Mouse (Mus musculus) intestine, embryonic 16.5 days (tissue): ENCODE data around the gene Shisa4. TPM values are rescaled to one million over a fixed set of nuclear protein-coding genes. Genes with fewer than 3 reads are reported as not detected.
A peak's percentile ranks its signal among the peaks of the same experiment; 100 is the strongest.
"Not testable (repeated sequence)": the region's sequence is repeated elsewhere in the genome, so short reads cannot be mapped to it uniquely, and the experiment has no call there.

Experiments used
- ATAC-seq: fragments of 200-750 bp; cut with Nextera tagmentation; 2 replicates; pipeline ENCODE4 v1.8.0; 2017; ENCODE audit warnings: moderate TSS enrichment, moderate library complexity
- H3K27ac ChIP-seq: fragments of 300-500 bp; sonication (generic); 2 replicates; pipeline ENCODE4 v1.5.1; 2014; ENCODE audit warnings: mild to moderate bottlenecking, low read length
- H3K27me3 ChIP-seq: fragments of 300-500 bp; sonication (generic); replicated peaks from 2 replicates; pipeline ENCODE4 v1.6.1; 2014; ENCODE audit warnings: low read length, control low read depth, mixed read lengths; ENCODE audit not compliant: control insufficient read depth, insufficient read depth
- H3K36me3 ChIP-seq: fragments of 300-500 bp; sonication (generic); 2 replicates; pipeline ENCODE4 v1.6.1; 2014; ENCODE audit warnings: low read length, control low read depth; ENCODE audit not compliant: control insufficient read depth, insufficient read depth
- H3K4me1 ChIP-seq: fragments of 300-500 bp; sonication (generic); 2 replicates; pipeline ENCODE4 v1.6.1; 2014; ENCODE audit warnings: low read length, control low read depth, mixed read lengths; ENCODE audit not compliant: control insufficient read depth, insufficient read depth
- H3K4me2 ChIP-seq: fragments of 300-500 bp; sonication (generic); 2 replicates; pipeline ENCODE4 v1.6.1; 2014; ENCODE audit warnings: low read depth, low read length, control low read depth
- H3K4me3 ChIP-seq: fragments of 300-500 bp; sonication (generic); 2 replicates; pipeline ENCODE4 v1.5.1; 2014; ENCODE audit warnings: mild to moderate bottlenecking, low read length
- H3K9ac ChIP-seq: fragments of 300-500 bp; sonication (generic); 2 replicates; pipeline ENCODE4 v1.6.1; 2014; ENCODE audit warnings: low read depth, low read length
- H3K9me3 ChIP-seq: fragments of 300-500 bp; sonication (generic); 2 replicates; pipeline ENCODE4 v1.6.1; 2016; ENCODE audit warnings: low read length, control low read depth; ENCODE audit not compliant: control insufficient read depth
- WGBS: fragments of 180-500 bp; shearing (Covaris S2); extraction: QIAGEN DNeasy Blood & Tissue Kit; methylation state at CpG from one replicate; pipeline ENCODE4 v1.1.7; 2014; 5-methylcytosine and 5-hydroxymethylcytosine counted together
- polyA plus RNA-seq: library from polyadenylated mRNA; unstranded; fragments of >200 nt; fragmentation: Nextera tagmentation; extraction: Ambion mirVana; gene quantifications from 2 replicates; pipeline ENCODE4 v1.2.1, GENCODE M21; 2015

Gene Shisa4
- polyA plus RNA-seq, 1 experiment from 2014 or later = 22.4 TPM

- Histone ChIP-seq H3K4me3 (no peak overlapping the region), H3K4me1 (no peaks in the 10 kb centered on the region), H3K27ac (no peak overlapping the region), H3K9ac (no peak overlapping the region), H3K9me3 (no peaks in the 10 kb centered on the region), H3K27me3 (no peaks in the 10 kb centered on the region), H3K4me2 (no peak overlapping the region), H3K36me3 (peaks cover 33% of the 10 kb centered on the region; the same call in 1 of the 2 replicates)
- 88% methylated on average over 9 of the region's 9 CpGs for WGBS
- ATAC-seq = no peak
These were observed 10.1 kb upstream of the Shisa4 start for GRCm38 (mm10) chr1:135385161-135385560.

DNA sequence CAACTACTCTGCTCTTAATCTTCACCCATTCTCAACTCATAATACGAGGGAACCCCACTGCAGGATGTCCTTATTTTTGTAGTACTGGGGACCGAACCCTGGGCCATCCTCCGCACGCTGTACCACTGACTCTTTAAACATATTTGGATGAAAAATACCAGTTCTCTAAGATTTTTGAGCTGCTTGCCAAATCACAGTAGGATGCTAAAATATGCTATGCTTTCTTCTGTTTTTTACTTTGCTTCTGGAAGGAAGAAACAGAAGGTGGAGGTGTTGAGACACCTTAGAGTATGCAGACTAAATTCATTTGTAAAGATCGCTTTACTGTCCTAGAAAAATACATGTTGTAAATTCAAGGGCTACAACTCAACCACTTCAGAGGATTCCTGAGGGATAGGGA is 9.1 kb upstream of the Shisa4 start:
- Histone ChIP-seq H3K4me2 (no peak overlapping the region), H3K4me1 (no peaks in the 10 kb centered on the region), H3K27ac (no peak overlapping the region), H3K4me3 (no peak overlapping the region), H3K9me3 (no peaks in the 10 kb centered on the region), H3K27me3 (no peaks in the 10 kb centered on the region), H3K9ac (no peak overlapping the region), H3K36me3 (peaks cover 28% of the 10 kb centered on the region; the same call in 1 of the 2 replicates)
- ATAC-seq = no peak
- 96% methylated on average over 5 of the region's 5 CpGs for WGBS

DNA sequence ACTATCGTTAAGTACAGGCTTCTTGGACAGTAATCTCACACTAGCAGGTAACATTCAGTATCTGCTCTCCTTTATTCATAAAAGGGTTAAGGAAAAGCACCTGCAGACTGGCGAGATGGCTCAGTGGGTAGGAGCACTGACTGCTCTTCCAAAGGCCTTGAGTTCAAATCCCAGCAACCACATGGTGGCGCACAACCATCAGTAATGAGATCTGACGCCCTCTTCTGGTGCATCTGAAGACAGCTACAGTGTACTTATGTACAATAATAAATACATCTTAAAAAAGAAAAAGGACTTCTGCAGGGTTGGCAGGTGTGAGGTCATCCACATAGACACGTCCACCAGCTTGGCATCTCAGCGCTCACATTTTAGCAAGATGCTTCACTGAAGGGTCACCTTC is 6.5 kb upstream of the Shisa4 start:
- not testable (repeated sequence) for H3K27ac ChIP-seq

GRCm38 (mm10) chr1:135380071-135380991 is 5.3 kb upstream of the Shisa4 start:
- no peak for ATAC-seq
- H3K9me3 ChIP-seq = no peaks in the 10 kb centered on the region
- peaks cover 9% of the 10 kb centered on the region; the same call in 1 of the 2 replicates for H3K36me3 ChIP-seq
- H3K27ac ChIP-seq = no peak overlapping the region
- H3K4me2 ChIP-seq = no peak overlapping the region
- H3K4me3 ChIP-seq = no peak overlapping the region
- WGBS = 72% methylated on average over 15 of the region's 15 CpGs
- H3K27me3 ChIP-seq = no peaks in the 10 kb centered on the region
- H3K9ac ChIP-seq = no peak overlapping the region
- 0 out of 2 replicates have a peak, but pooled peaks cover 1% of the 10 kb centered on the region for H3K4me1 ChIP-seq

More for the DNA sequence above, 6.5 kb upstream of the Shisa4 start:
- not testable (repeated sequence) for H3K27me3 ChIP-seq, H3K9ac ChIP-seq, H3K4me3 ChIP-seq, H3K9me3 ChIP-seq, H3K4me1 ChIP-seq, ATAC-seq, H3K4me2 ChIP-seq
- peaks cover 20% of the 10 kb centered on the region; the same call in 1 of the 2 replicates for H3K36me3 ChIP-seq
- 62% methylated on average over 6 of the region's 6 CpGs for WGBS

DNA sequence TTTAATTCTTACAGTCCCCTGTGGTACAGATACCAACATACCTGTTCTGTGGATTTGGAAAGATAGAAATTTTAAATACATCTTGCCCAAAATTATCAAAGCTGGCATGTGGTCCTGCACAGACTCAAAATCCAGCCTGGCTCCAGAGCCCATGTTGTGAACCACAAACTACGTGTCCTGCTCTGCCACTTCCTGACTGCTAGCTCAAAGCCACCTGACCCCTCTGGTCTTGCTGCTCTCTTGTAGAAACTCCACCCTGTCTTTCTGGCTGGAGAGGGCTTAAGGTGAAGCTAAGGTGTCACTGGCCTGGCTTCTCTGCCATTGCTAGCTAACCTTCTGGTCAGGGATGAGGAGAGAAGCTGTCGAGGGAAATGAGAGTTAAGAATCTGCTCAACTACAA is 4.0 kb upstream of the Shisa4 start:
- 51% methylated on average over 2 of the region's 2 CpGs for WGBS
- H3K4me1 ChIP-seq = peaks cover 6% of the 10 kb centered on the region
- no peak overlapping the region for H3K9ac ChIP-seq
- no peaks in the 10 kb centered on the region for H3K9me3 ChIP-seq
- H3K27me3 ChIP-seq = no peaks in the 10 kb centered on the region
- no peak for ATAC-seq
- no peak overlapping the region for H3K4me2 ChIP-seq
- peaks cover 3% of the 10 kb centered on the region; the same call in 1 of the 2 replicates for H3K36me3 ChIP-seq
- no peak overlapping the region for H3K27ac ChIP-seq
- no peak overlapping the region for H3K4me3 ChIP-seq

DNA sequence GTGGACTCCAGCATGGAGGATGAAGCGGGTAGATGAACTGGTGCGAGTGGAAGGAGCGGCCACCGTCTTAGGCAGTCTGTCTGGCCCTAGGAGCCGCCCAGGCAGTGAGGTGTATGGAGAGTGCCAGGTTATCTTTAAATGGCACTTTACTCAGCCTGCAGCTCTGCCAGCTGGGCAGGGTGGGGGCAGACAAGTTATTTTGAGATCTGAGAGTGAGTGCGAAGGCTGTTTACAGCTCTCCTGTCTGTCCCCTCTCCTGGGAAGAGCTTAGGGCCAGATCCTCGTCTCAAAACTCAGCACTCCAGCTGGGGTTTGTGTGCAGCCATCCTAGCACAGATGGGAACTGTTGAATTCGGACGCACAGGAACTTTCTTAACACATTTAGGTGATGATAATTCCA is 3.5 kb upstream of the Shisa4 start:
- H3K4me3 ChIP-seq = no peak overlapping the region
- 0 out of 2 replicates have a peak, but pooled peaks cover 3% of the 10 kb centered on the region for H3K36me3 ChIP-seq
- peaks cover 7% of the 10 kb centered on the region for H3K4me1 ChIP-seq
- H3K27me3 ChIP-seq = no peaks in the 10 kb centered on the region
- H3K9ac ChIP-seq = no peak overlapping the region
- WGBS = 57% methylated on average over 9 of the region's 9 CpGs
- no peak for ATAC-seq
- H3K27ac ChIP-seq = no peak overlapping the region
- no peak overlapping the region for H3K4me2 ChIP-seq
- no peaks in the 10 kb centered on the region for H3K9me3 ChIP-seq

DNA sequence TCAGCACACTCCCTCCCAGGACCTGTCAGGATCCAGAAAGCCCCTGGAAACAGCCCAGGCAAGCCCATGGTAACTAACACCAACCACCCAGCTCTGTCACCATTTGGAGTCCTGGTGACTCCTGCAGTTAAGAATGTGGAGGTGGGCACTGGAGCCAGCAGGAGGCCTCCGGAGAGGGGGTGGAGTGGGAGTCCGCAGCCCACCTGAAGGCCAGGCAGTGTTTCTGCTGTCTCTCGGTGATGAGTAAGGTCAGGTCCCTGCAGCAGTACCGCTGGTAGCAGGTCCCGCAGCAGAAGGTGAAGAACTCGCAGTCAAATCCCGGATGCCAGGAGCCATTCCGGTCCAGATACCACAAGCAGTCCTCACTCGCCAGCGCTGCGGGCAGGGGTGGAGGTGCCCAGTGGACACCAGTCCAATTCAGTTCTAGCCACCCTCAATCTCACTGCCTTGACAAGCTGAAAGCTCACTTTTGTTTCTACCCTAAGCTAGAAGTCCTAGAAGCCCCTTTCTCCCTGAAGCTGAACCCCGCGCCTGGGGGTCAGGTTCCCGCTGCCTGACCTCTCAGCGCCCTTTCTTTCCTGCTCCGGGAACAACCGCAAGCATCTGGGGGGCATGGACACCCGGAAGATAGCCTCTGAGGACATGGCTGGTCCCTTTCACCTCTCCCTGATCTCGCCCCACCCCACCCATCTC is 716 bp downstream of the Shisa4 start:
- WGBS = 2% methylated on average over 19 of the region's 19 CpGs
- no peaks in the 10 kb centered on the region for H3K9me3 ChIP-seq
- H3K36me3 ChIP-seq = no peaks in the 10 kb centered on the region
- no peak for ATAC-seq
- peak overlapping the region; percentile 69 for H3K4me3 ChIP-seq
- H3K4me1 ChIP-seq = peaks cover 11% of the 10 kb centered on the region
- peak overlapping the region; percentile 78 for H3K9ac ChIP-seq
- peak overlapping the region; percentile 97 for H3K4me2 ChIP-seq
- H3K27me3 ChIP-seq = no peaks in the 10 kb centered on the region
- peak overlapping the region; percentile 49 for H3K27ac ChIP-seq

DNA sequence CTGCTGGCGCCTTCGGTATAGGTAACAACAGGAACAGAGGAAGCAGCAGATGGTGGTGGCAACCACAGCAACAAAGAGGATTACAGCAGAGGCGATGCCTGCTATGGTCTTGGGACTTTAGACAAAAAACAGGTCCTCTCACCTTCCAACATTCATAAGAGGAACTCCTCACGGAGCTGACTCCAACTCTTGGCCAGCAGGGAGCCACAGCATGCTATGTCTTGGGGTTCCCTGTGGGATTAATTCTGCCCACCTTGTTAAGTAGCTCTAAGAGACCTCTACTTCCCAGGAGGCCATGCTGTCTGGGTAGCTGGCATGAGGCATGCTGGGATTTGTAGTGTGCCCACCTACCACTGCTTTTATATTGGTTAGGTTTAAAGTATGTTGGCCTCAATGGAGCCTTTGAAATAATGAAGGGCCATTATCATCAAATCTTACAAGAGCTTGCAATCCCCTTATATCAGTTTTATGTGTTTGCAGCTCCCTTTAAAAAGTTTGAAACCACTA is 1.8 kb downstream of the Shisa4 start:
- Histone ChIP-seq H3K9me3 (no peaks in the 10 kb centered on the region), H3K27ac (no peak overlapping the region), H3K4me2 (no peak overlapping the region), H3K4me3 (no peak overlapping the region), H3K9ac (no peak overlapping the region), H3K4me1 (peaks cover 13% of the 10 kb centered on the region), H3K36me3 (no peaks in the 10 kb centered on the region), H3K27me3 (no peaks in the 10 kb centered on the region)
- no peak for ATAC-seq
- 71% methylated on average over 4 of the region's 4 CpGs for WGBS

GRCm38 (mm10) chr1:135369415-135369814 is 5.6 kb downstream of the Shisa4 start:
- no peak for ATAC-seq
- H3K4me2 ChIP-seq = no peak overlapping the region
- no peaks in the 10 kb centered on the region for H3K9me3 ChIP-seq
- 78% methylated on average over 5 of the region's 5 CpGs for WGBS
- no peak overlapping the region for H3K9ac ChIP-seq
- H3K4me1 ChIP-seq = peaks cover 10% of the 10 kb centered on the region
- no peaks in the 10 kb centered on the region for H3K27me3 ChIP-seq
- H3K27ac ChIP-seq = no peak overlapping the region
- no peaks in the 10 kb centered on the region for H3K36me3 ChIP-seq
- H3K4me3 ChIP-seq = no peak overlapping the region
